Mouse (Mus musculus) hindbrain, postnatal 0 days (tissue): Measurements from ENCODE around the gene Mapk6. TPM values are rescaled to one million over a fixed set of nuclear protein-coding genes. Genes with fewer than 3 reads are reported as not detected.
A peak's percentile ranks its signal among the peaks of the same experiment; 100 is the strongest.
"Not testable (repeated sequence)": the region's sequence is repeated elsewhere in the genome, so short reads cannot be mapped to it uniquely, and the experiment has no call there.

ENCODE experiments used
- ATAC-seq: fragments of 200-750 bp; cut with Nextera tagmentation; 2 replicates; pipeline ENCODE4 v1.8.0; 2017; ENCODE audit warnings: mild to moderate bottlenecking, moderate TSS enrichment, moderate library complexity
- DNase-seq: peaks from one replicate; pipeline ENCODE4 v3.0.0-alpha.2; 2015; ENCODE audit warnings: low spot score
- H3K27ac ChIP-seq: fragments of 300-500 bp; sonication (generic); 2 replicates; pipeline ENCODE4 v1.5.1; 2014; ENCODE audit warnings: mild to moderate bottlenecking
- H3K27me3 ChIP-seq: fragments of 300-500 bp; sonication (generic); 2 replicates; pipeline ENCODE4 v1.6.1; 2014; ENCODE audit warnings: low read length, mixed read lengths; ENCODE audit not compliant: insufficient read depth
- H3K36me3 ChIP-seq: fragments of 300-500 bp; sonication (generic); 2 replicates; pipeline ENCODE4 v1.6.1; 2014; ENCODE audit warnings: low read length, mixed read lengths; ENCODE audit not compliant: insufficient read depth
- H3K4me1 ChIP-seq: fragments of 300-500 bp; sonication (generic); 2 replicates; pipeline ENCODE4 v1.6.1; 2014; ENCODE audit warnings: antibody characterized with exemption, low read length, mixed read lengths; ENCODE audit not compliant: insufficient read depth
- H3K4me2 ChIP-seq: fragments of 300-500 bp; sonication (generic); 2 replicates; pipeline ENCODE4 v1.6.1; 2014; ENCODE audit warnings: low read depth, mild to moderate bottlenecking, low read length, moderate library complexity, mixed read lengths
- H3K4me3 ChIP-seq: fragments of 300-500 bp; sonication (generic); 2 replicates; pipeline ENCODE4 v1.5.1; 2014; ENCODE audit warnings: low read length
- H3K9ac ChIP-seq: fragments of 300-500 bp; sonication (generic); replicated peaks from 2 replicates; pipeline ENCODE4 v1.6.1; 2014; ENCODE audit warnings: mild to moderate bottlenecking, low read length, moderate library complexity, mixed read lengths
- H3K9me3 ChIP-seq: fragments of 300-500 bp; sonication (generic); 2 replicates; pipeline ENCODE4 v1.6.1; 2016; ENCODE audit warnings: low read length, mixed read lengths
- CTCF ChIP-seq: IDR thresholded peaks from 2 replicates; pipeline ENCODE4 v1.5.1; 2016; ENCODE audit warnings: antibody characterized with exemption, control low read depth, low read depth
- WGBS: fragments of 180-500 bp; shearing (Covaris S2); extraction: QIAGEN DNeasy Blood & Tissue Kit; methylation state at CpG from one replicate; pipeline ENCODE4 v1.1.7; 2014; 5-methylcytosine and 5-hydroxymethylcytosine counted together
- polyA plus RNA-seq: library from polyadenylated mRNA; unstranded; fragments of >200 nt; fragmentation: Nextera tagmentation; extraction: Ambion mirVana; gene quantifications from 2 replicates; pipeline ENCODE4 v1.2.1, GENCODE M21; 2015
- total RNA-seq: library from RNA; depleted of rRNA; stranded (reverse); fragments of >200 nt; gene quantifications from 2 replicates; pipeline ENCODE4 v1.2.3, GENCODE M21; 2014; rRNA removed

Mapk6 gene
- total RNA-seq (149 and 160 TPM in 2 replicates), polyA plus RNA-seq (95.7 and 109 TPM in 2 replicates)

GRCm38 (mm10) chr9:75409852-75410378 is at the start of gene Mapk6:
Gene Mapk6 (minus strand): TSS chr9:75410005.
- H3K4me3 ChIP-seq: peak within 1 kb of the TSS; percentile 86
- no peaks in the 10 kb centered on the region for H3K36me3 ChIP-seq
- H3K4me2 ChIP-seq: peak within 1 kb of the TSS; percentile 59
- no peaks in the 10 kb centered on the region for H3K27me3 ChIP-seq
- DNase-seq (peak; percentile 96), ATAC-seq (peak; percentile 97)
- under 1% methylated on average over 57 of the region's 58 CpGs for WGBS
- peak within 1 kb of the TSS; percentile 99 for H3K27ac ChIP-seq
- H3K9me3 ChIP-seq: no peaks in the 10 kb centered on the region
- H3K9ac ChIP-seq: peak within 1 kb of the TSS; percentile 91
- peak; percentile 18; the same call in 1 of the 2 replicates for TF ChIP-seq CTCF
- 0 out of 2 replicates have a peak, but pooled peaks cover 10% of the 10 kb centered on the region for H3K4me1 ChIP-seq

GRCm38 (mm10) chr9:75455684-75456083 is 45.9 kb upstream of the Mapk6 start:
- no peak overlapping the region for H3K4me2 ChIP-seq
- WGBS: 80% methylated on average over 10 of the region's 10 CpGs
- DNase-seq (no peak), ATAC-seq (no peak)
- H3K9ac ChIP-seq: no peak overlapping the region
- no peak overlapping the region for H3K27ac ChIP-seq
- H3K27me3 ChIP-seq: no peaks in the 10 kb centered on the region
- H3K4me3 ChIP-seq: no peak overlapping the region
- TF ChIP-seq CTCF: no peak
- H3K4me1 ChIP-seq: no peaks in the 10 kb centered on the region
- H3K36me3 ChIP-seq: peaks cover 80% of the 10 kb centered on the region
- H3K9me3 ChIP-seq: no peaks in the 10 kb centered on the region

- peaks cover 71% of the 10 kb centered on the region for H3K36me3 ChIP-seq
- H3K4me2 ChIP-seq: no peak overlapping the region
- H3K9me3 ChIP-seq: no peaks in the 10 kb centered on the region
- H3K27ac ChIP-seq: no peak overlapping the region
- WGBS: 91% methylated on average over 2 of the region's 2 CpGs
- no peak overlapping the region for H3K9ac ChIP-seq
- H3K4me3 ChIP-seq: no peak overlapping the region
- no peak for TF ChIP-seq CTCF
- H3K4me1 ChIP-seq: no peaks in the 10 kb centered on the region
- no peaks in the 10 kb centered on the region for H3K27me3 ChIP-seq
- DNase-seq: no peak
- ATAC-seq: no peak
Observed at GRCm38 (mm10) chr9:75453994-75454393, 44.2 kb upstream of the Mapk6 start.

GRCm38 (mm10) chr9:75448021-75448420 is 38.2 kb upstream of the Mapk6 start:
- no peak overlapping the region for H3K4me3 ChIP-seq
- no peaks in the 10 kb centered on the region for H3K4me1 ChIP-seq
- no peaks in the 10 kb centered on the region for H3K27me3 ChIP-seq
- TF ChIP-seq CTCF: no peak
- DNase-seq (no peak), ATAC-seq (no peak)
- no peak overlapping the region for H3K27ac ChIP-seq
- H3K4me2 ChIP-seq: no peak overlapping the region
- H3K36me3 ChIP-seq: peaks cover 50% of the 10 kb centered on the region
- H3K9me3 ChIP-seq: no peaks in the 10 kb centered on the region
- 92% methylated on average over 3 of the region's 3 CpGs for WGBS
- H3K9ac ChIP-seq: no peak overlapping the region

GRCm38 (mm10) chr9:75446574-75446973 is 36.8 kb upstream of the Mapk6 start:
- 89% methylated on average over 10 of the region's 10 CpGs for WGBS
- not testable (repeated sequence) for H3K9me3 ChIP-seq, H3K4me2 ChIP-seq, H3K9ac ChIP-seq, ATAC-seq, H3K27me3 ChIP-seq, DNase-seq, H3K4me3 ChIP-seq, H3K27ac ChIP-seq
- Histone ChIP-seq H3K36me3 (peaks cover 42% of the 10 kb centered on the region), H3K4me1 (0 out of 2 replicates have a peak, but pooled peaks cover 10% of the 10 kb centered on the region)

- Histone ChIP-seq H3K4me3 (no peak overlapping the region), H3K27me3 (no peaks in the 10 kb centered on the region), H3K9me3 (no peaks in the 10 kb centered on the region), H3K4me1 (0 out of 2 replicates have a peak, but pooled peaks cover 10% of the 10 kb centered on the region), H3K9ac (no peak overlapping the region), H3K4me2 (no peak overlapping the region), H3K36me3 (peaks cover 36% of the 10 kb centered on the region), H3K27ac (no peak overlapping the region)
- DNase-seq: no peak
- WGBS: 84% methylated on average over 15 of the region's 15 CpGs
- ATAC-seq: no peak
- TF ChIP-seq CTCF: no peak
Observed at GRCm38 (mm10) chr9:75444981-75445380, 35.2 kb upstream of the Mapk6 start.

- WGBS: under 1% methylated on average over 31 of the region's 31 CpGs
- Histone ChIP-seq H3K4me2 (peak overlapping the region; percentile 88), H3K36me3 (peaks cover 11% of the 10 kb centered on the region; the same call in 1 of the 2 replicates), H3K9me3 (no peaks in the 10 kb centered on the region), H3K27me3 (no peaks in the 10 kb centered on the region), H3K4me3 (peak overlapping the region; percentile 85), H3K27ac (peak overlapping the region; percentile 89), H3K4me1 (0 out of 2 replicates have a peak, but pooled peaks cover 10% of the 10 kb centered on the region), H3K9ac (peak overlapping the region; percentile 87)
- peak; percentile 48 for TF ChIP-seq CTCF
- DNase-seq (no peak), ATAC-seq (peak; percentile 88)
Observed at GRCm38 (mm10) chr9:75441691-75442131, 31.9 kb upstream of the Mapk6 start.
